Mouse (Mus musculus) urinary bladder, postnatal 14 days (tissue): ENCODE data around the gene Aarsd1.
"Not testable (repeated sequence)": the region's sequence is repeated elsewhere in the genome, so short reads cannot be mapped to it uniquely, and the experiment has no call there.

ENCODE experiments used
- DNase-seq: peaks from one replicate; pipeline ENCODE4 v3.0.0; 2021; ENCODE audit warnings: low spot score

Gene Aarsd1

DNA sequence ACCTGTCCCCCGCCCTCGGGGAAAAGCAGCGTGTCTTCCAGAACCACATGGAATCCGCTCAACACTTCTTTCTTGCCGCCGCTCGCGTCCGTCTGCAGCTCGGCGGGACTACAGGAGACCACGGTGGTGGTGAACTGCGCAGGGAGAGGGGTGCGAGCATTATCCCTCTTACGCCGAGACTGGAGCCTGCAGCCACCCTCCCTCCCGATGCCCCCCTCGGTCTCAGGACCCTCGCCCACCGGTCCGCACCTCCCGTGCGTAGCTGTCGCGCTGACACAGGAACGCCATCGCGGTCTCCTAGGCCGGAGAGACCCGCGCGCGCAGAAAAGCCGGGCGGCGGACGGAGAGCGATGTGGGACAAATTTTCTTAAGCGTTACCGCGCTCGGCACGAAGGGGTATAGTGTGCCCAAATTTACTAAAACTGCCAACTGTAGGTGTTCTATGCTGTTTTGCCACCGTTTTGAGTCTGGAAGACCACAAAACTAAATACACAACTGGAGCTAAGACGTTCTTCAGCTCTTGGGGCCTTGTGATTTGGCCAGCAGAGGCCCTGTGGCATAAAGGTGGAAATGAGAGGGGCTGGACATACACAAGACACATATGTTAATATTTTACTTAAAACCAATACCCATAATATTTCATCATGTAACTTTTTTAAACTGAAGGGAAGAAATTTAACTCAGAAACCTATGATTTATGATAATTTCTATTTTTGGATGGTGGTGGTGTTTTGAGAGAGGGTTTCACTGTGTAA is at the start of gene Aarsd1:
TSS of gene Aarsd1 (minus strand) at position 515 of the 755 bp plus-strand sequence.
- peak; percentile 88 for DNase-seq

DNA sequence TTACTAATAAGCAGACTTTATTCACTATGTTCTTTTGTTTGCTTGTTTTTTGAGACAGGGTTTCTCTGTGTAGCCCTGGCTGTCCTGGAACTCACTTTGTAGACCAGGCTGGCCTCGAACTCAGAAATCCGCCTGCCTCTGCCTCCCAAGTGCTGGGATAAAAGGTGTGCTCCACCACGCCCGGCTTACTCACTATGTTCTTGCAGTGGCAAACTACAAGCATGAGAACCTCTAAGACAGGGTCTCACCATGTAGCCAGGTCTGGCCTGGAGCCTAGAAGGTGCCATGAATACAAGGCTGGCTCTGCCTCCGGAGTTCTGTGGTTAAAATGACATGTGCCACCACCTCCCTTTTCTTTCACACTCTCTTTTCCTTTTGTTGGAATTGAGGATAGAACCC is 49.1 kb upstream of the Aarsd1 start:
- not testable (repeated sequence) for DNase-seq

- DNase-seq, result peak; percentile 79
Observed at GRCm38 (mm10) chr11:101465869-101466551, 48.6 kb upstream of the Aarsd1 start, which contains the start of gene Vat1. TSS of gene Vat1 (minus strand) at chr11:101466230.

GRCm38 (mm10) chr11:101465101-101465868 is 47.9 kb upstream of the Aarsd1 start:
- peak; percentile 85 for DNase-seq

- DNase-seq, result no peak
Observed at GRCm38 (mm10) chr11:101464211-101465100, 47.0 kb upstream of the Aarsd1 start, which contains the start of gene Rnd2. TSS of gene Rnd2 (plus strand) at chr11:101464999.

- no peak for DNase-seq
Observed at GRCm38 (mm10) chr11:101462583-101463440, 45.4 kb upstream of the Aarsd1 start.

DNA sequence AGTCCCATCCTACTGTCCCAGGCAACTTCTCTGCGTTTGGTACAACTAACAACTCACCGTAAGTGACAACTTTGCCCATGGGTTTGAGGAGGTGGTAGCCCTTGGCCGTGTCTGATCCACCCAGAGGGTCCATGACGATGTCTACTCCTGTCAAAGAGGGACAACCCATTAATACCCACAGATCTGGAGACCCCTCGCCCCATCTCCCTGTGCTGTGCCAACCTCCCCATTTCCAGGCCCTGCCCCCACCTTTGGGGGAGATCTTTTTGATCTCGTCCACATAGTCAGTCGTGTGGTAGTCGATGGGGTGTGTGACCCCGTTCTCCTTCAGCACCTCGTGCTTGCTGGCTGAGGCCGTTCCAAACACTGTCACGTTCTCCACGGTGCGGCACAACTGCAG is 44.7 kb upstream of the Aarsd1 start:
- no peak for DNase-seq

- DNase-seq, result no peak
Observed at GRCm38 (mm10) chr11:101460321-101460720, 42.9 kb upstream of the Aarsd1 start.

DNA sequence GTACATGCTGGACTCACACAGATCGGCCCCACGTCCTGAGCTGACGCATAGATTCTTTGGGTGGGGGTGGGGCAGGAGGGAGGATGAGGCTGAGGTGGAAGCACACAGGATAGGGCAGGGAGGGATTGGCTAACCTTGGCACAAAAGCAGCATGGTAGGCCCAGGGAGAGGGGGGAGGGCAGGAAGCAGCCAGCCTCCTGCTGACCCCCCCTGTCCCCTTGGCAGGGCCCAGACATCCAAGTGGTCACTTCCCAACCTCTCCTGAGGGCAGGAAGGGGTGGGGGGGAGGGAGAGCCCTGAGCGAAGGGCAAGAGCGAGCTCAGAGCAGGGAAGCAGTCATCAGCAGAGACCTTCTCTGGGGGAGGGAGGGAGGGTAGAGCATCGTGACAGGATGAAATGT is 42.3 kb upstream of the Aarsd1 start:
- DNase-seq, result no peak

- no peak for DNase-seq
Observed at GRCm38 (mm10) chr11:101458217-101458616, 40.8 kb upstream of the Aarsd1 start.

- DNase-seq, result no peak
Observed at GRCm38 (mm10) chr11:101457631-101458030, 40.2 kb upstream of the Aarsd1 start.

DNA sequence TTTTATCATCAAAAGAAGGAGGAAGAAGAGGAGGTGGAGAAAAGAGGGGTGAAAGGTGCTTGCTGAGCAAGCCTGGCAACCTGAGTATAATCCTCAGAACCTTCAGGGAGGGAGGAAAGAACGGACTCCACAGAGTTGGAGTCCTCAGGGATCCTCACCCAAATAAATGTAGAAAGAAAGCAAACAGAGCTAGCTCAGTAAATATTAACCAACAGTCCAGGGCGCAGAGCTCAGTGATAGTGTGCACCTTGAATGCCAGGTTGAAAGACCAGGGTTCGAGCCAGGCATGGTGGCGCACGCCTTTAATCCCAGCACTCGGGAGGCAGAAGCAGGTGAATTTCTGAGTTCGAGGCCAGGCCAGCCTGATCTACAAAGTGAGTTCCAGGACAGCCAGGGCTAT is 38.2 kb upstream of the Aarsd1 start:
- no peak for DNase-seq

GRCm38 (mm10) chr11:101454702-101455101 is 37.3 kb upstream of the Aarsd1 start:
- DNase-seq, result no peak

DNA sequence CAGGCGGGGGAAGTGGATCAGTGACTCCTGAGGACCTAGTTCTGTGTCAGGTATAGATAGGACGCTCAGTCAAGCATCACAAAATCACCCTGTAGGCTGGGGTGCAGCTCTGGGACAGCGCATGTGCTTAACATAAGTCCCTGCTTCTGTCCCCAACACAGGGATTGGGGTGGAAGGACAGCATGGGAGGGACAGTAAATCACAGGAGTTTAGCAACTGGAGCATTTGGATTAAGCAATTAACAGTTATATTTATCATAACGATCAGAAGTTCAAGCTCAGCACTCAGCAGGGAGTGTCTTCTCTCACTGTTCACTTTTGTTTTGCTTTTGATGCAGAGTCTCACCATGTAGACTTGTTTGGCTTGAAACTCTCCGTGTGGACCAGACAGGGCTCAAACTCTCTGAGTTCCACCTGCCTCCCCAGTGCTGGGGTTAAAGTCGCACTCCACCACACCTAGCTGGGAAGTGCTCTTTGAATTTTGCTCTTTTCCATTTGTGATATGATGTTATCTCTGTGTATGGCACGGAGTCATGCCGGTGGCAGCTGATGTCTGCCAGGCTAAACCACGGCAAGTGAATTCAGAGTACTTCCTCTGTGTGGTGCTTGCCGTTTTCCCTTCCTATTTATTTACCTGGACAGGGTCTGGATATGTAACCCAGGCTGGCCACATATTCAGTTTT is 34.8 kb upstream of the Aarsd1 start:
- DNase-seq, result no peak

- no peak for DNase-seq
Observed at GRCm38 (mm10) chr11:101451536-101451935, 34.1 kb upstream of the Aarsd1 start.

GRCm38 (mm10) chr11:101450394-101450793 is 33.0 kb upstream of the Aarsd1 start:
- DNase-seq, result no peak

DNA sequence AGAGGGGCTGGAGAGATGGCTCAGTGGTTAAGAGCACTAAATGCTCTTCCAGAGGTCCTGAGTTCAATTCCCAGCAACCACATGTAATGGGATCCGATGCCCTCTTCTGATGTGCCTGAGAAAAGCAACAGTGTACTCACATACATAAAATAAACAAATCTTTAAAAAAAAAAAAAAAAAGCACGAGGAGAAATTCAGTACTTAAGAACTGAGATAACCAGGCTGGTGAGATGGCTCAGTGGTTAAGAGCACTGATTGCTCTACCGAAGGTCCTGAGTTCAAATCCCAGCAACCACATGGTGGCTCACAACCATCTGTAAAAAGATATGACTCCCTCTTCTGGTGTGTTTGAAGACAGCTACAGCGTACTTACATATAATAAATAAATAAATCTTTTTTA is 32.2 kb upstream of the Aarsd1 start:
- DNase-seq, result not testable (repeated sequence)

GRCm38 (mm10) chr11:101448899-101449298 is 31.5 kb upstream of the Aarsd1 start:
- DNase-seq, result no peak

GRCm38 (mm10) chr11:101448274-101448746 is 30.9 kb upstream of the Aarsd1 start, which contains the start of gene Ifi35:
TSS of gene Ifi35 (plus strand) at chr11:101448407.
- peak; percentile 84 for DNase-seq

DNA sequence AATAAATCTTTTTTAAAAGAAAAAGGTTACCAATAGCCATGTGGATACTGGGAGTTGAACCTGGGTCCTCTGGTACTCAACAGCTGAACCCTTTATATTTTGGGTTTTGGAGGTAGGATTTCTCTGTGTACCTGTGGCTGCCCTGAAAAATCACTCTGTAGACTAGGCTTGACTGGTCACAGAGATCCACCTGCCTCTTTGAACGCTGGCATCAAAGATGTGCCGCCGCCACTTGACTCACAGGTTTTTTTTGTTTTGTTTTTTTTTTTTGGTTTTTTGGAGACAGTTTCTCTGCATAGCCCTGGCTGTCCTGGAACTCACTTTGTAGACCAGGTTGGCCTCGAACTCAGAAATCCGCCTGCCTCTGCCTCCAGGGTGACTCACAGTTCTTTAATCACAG is 30.4 kb upstream of the Aarsd1 start:
- no peak for DNase-seq
